Mouse (Mus musculus): ENCODE measurements at regions not wholly inside any gene's neighbourhood (a gene's known extent, or its start where the extent isn't known, plus 50 kb on each side); places are given as distances from the start of the nearest gene placed in this dataset.

- no peak for ATAC-seq (ENCODE audit: low FRiP score)
- H3K9ac ChIP-seq: no peak overlapping the region
- no peak overlapping the region for H3K4me2 ChIP-seq
- no peaks in the 10 kb centered on the region for H3K4me1 ChIP-seq (replicated peaks)
- no peaks in the 10 kb centered on the region for H3K36me3 ChIP-seq
- WGBS: 85% methylated on average over 4 of the region's 4 CpGs
- no peak overlapping the region for H3K27ac ChIP-seq
- no peaks in the 10 kb centered on the region for H3K27me3 ChIP-seq
- no peaks in the 10 kb centered on the region for H3K9me3 ChIP-seq
- H3K4me3 ChIP-seq: no peak overlapping the region
These were observed 50.6 kb upstream of the Prr23a1 start for GRCm38 (mm10) chr9:98791709-98792108.

GRCm38 (mm10) chr9:98773651-98774185 is 68.6 kb upstream of the Prr23a1 start:
- Histone ChIP-seq H3K4me2 (no peak overlapping the region), H3K9ac (no peak overlapping the region), H3K36me3 (no peaks in the 10 kb centered on the region), H3K27me3 (no peaks in the 10 kb centered on the region), H3K4me1 (replicated peaks) (no peaks in the 10 kb centered on the region), H3K4me3 (no peak overlapping the region), H3K27ac (no peak overlapping the region), H3K9me3 (no peaks in the 10 kb centered on the region)
- no peak for ATAC-seq (ENCODE audit: low FRiP score)
- WGBS: 75% methylated on average over 5 of the region's 5 CpGs

GRCm38 (mm10) chr9:98773212-98773611 is 69.1 kb upstream of the Prr23a1 start:
- no peak overlapping the region for H3K9ac ChIP-seq
- H3K27me3 ChIP-seq: no peaks in the 10 kb centered on the region
- H3K9me3 ChIP-seq: no peaks in the 10 kb centered on the region
- ATAC-seq (ENCODE audit: low FRiP score): no peak
- no peaks in the 10 kb centered on the region for H3K36me3 ChIP-seq
- H3K27ac ChIP-seq: no peak overlapping the region
- H3K4me2 ChIP-seq: no peak overlapping the region
- no peaks in the 10 kb centered on the region for H3K4me1 ChIP-seq (replicated peaks)
- WGBS: 87% methylated on average over 11 of the region's 11 CpGs
- no peak overlapping the region for H3K4me3 ChIP-seq

- Histone ChIP-seq H3K36me3 (no peaks in the 10 kb centered on the region), H3K4me2 (no peak overlapping the region), H3K9me3 (no peaks in the 10 kb centered on the region), H3K4me3 (no peak overlapping the region), H3K4me1 (replicated peaks) (no peaks in the 10 kb centered on the region), H3K9ac (no peak overlapping the region), H3K27ac (no peak overlapping the region), H3K27me3 (no peaks in the 10 kb centered on the region)
- WGBS: 83% methylated on average over 4 of the region's 4 CpGs
- ATAC-seq (ENCODE audit: low FRiP score): no peak
These were observed 87.5 kb upstream of the Prr23a1 start for GRCm38 (mm10) chr9:98754764-98755163.

GRCm38 (mm10) chr9:98753356-98753953 is 88.8 kb upstream of the Prr23a1 start:
- Histone ChIP-seq H3K4me1 (replicated peaks) (no peaks in the 10 kb centered on the region), H3K27ac (no peak overlapping the region), H3K9me3 (no peaks in the 10 kb centered on the region), H3K9ac (no peak overlapping the region), H3K4me3 (no peak overlapping the region), H3K4me2 (no peak overlapping the region), H3K36me3 (no peaks in the 10 kb centered on the region), H3K27me3 (no peaks in the 10 kb centered on the region)
- no peak for ATAC-seq (ENCODE audit: low FRiP score)
- 78% methylated on average over 6 of the region's 6 CpGs for WGBS

- Histone ChIP-seq H3K4me1 (replicated peaks) (no peaks in the 10 kb centered on the region), H3K4me2 (no peak overlapping the region), H3K4me3 (no peak overlapping the region), H3K9me3 (no peaks in the 10 kb centered on the region), H3K36me3 (no peaks in the 10 kb centered on the region), H3K27ac (no peak overlapping the region), H3K9ac (no peak overlapping the region), H3K27me3 (no peaks in the 10 kb centered on the region)
- ATAC-seq (ENCODE audit: low FRiP score): no peak
These were observed 98.5 kb upstream of the Prr23a1 start for GRCm38 (mm10) chr9:98743785-98744184.

GRCm38 (mm10) chr9:98727276-98727860 is 114.9 kb upstream of the Prr23a1 start:
- H3K4me3 ChIP-seq: no peak overlapping the region
- no peak overlapping the region for H3K27ac ChIP-seq
- no peaks in the 10 kb centered on the region for H3K27me3 ChIP-seq
- H3K9me3 ChIP-seq: no peaks in the 10 kb centered on the region
- no peak for ATAC-seq (ENCODE audit: low FRiP score)
- peaks cover 5% of the 10 kb centered on the region; the same call in 1 of the 2 replicates for H3K4me1 ChIP-seq (replicated peaks)
- 67% methylated on average over 5 of the region's 5 CpGs for WGBS
- H3K36me3 ChIP-seq: no peaks in the 10 kb centered on the region
- no peak overlapping the region for H3K4me2 ChIP-seq
- H3K9ac ChIP-seq: no peak overlapping the region

- no peak for ATAC-seq (ENCODE audit: low FRiP score)
- 56% methylated on average over 5 of the region's 5 CpGs for WGBS
These were observed 115.7 kb upstream of the Prr23a1 start for GRCm38 (mm10) chr9:98726638-98727037.

GRCm38 (mm10) chr9:98722885-98723284 is 119.4 kb upstream of the Prr23a1 start:
- H3K9ac ChIP-seq: no peak overlapping the region
- H3K27me3 ChIP-seq: no peaks in the 10 kb centered on the region
- 75% methylated on average over 3 of the region's 3 CpGs for WGBS
- ATAC-seq (ENCODE audit: low FRiP score): no peak
- H3K4me3 ChIP-seq: no peak overlapping the region
- no peak overlapping the region for H3K4me2 ChIP-seq
- H3K36me3 ChIP-seq: no peaks in the 10 kb centered on the region
- no peak overlapping the region for H3K27ac ChIP-seq
- no peaks in the 10 kb centered on the region for H3K9me3 ChIP-seq
- peaks cover 5% of the 10 kb centered on the region; the same call in 1 of the 2 replicates for H3K4me1 ChIP-seq (replicated peaks)

More at GRCm38 (mm10) chr9:98726638-98727037, 115.7 kb upstream of the Prr23a1 start:
- H3K27ac ChIP-seq: no peak overlapping the region
- no peaks in the 10 kb centered on the region for H3K27me3 ChIP-seq
- H3K9me3 ChIP-seq: no peaks in the 10 kb centered on the region
- H3K36me3 ChIP-seq: no peaks in the 10 kb centered on the region
- H3K4me3 ChIP-seq: no peak overlapping the region
- H3K4me1 ChIP-seq (replicated peaks): peaks cover 5% of the 10 kb centered on the region; the same call in 1 of the 2 replicates
- H3K9ac ChIP-seq: no peak overlapping the region
- no peak overlapping the region for H3K4me2 ChIP-seq

GRCm38 (mm10) chr9:98721381-98721780 is 119.9 kb upstream of the Mrps22 start:
- Histone ChIP-seq H3K27ac (no peak overlapping the region), H3K9me3 (no peaks in the 10 kb centered on the region), H3K4me1 (replicated peaks) (no peaks in the 10 kb centered on the region), H3K4me2 (no peak overlapping the region), H3K9ac (no peak overlapping the region), H3K4me3 (no peak overlapping the region), H3K36me3 (no peaks in the 10 kb centered on the region), H3K27me3 (no peaks in the 10 kb centered on the region)
- 89% methylated on average over 5 of the region's 5 CpGs for WGBS
- ATAC-seq (ENCODE audit: low FRiP score): no peak

GRCm38 (mm10) chr9:98717701-98718270 is 116.3 kb upstream of the Mrps22 start:
- H3K4me1 ChIP-seq (replicated peaks): no peaks in the 10 kb centered on the region
- H3K4me3 ChIP-seq: no peak overlapping the region
- no peaks in the 10 kb centered on the region for H3K9me3 ChIP-seq
- no peaks in the 10 kb centered on the region for H3K27me3 ChIP-seq
- H3K27ac ChIP-seq: no peak overlapping the region
- ATAC-seq (ENCODE audit: low FRiP score): no peak
- H3K9ac ChIP-seq: no peak overlapping the region
- no peaks in the 10 kb centered on the region for H3K36me3 ChIP-seq
- H3K4me2 ChIP-seq: no peak overlapping the region
- WGBS: 84% methylated on average over 11 of the region's 11 CpGs

GRCm38 (mm10) chr9:98714661-98715060 is 113.2 kb upstream of the Mrps22 start:
- Histone ChIP-seq H3K4me1 (replicated peaks) (no peaks in the 10 kb centered on the region), H3K4me2 (no peak overlapping the region), H3K9ac (no peak overlapping the region), H3K4me3 (no peak overlapping the region), H3K36me3 (no peaks in the 10 kb centered on the region), H3K27me3 (no peaks in the 10 kb centered on the region), H3K9me3 (no peaks in the 10 kb centered on the region), H3K27ac (no peak overlapping the region)
- ATAC-seq (ENCODE audit: low FRiP score): no peak
- 87% methylated on average over 9 of the region's 9 CpGs for WGBS

- 92% methylated on average over 7 of the region's 7 CpGs for WGBS
- no peaks in the 10 kb centered on the region for H3K4me1 ChIP-seq (replicated peaks)
- H3K9me3 ChIP-seq: no peaks in the 10 kb centered on the region
- H3K4me2 ChIP-seq: no peak overlapping the region
- H3K4me3 ChIP-seq: no peak overlapping the region
- no peak for ATAC-seq (ENCODE audit: low FRiP score)
- H3K27me3 ChIP-seq: no peaks in the 10 kb centered on the region
- H3K9ac ChIP-seq: no peak overlapping the region
- no peak overlapping the region for H3K27ac ChIP-seq
- H3K36me3 ChIP-seq: no peaks in the 10 kb centered on the region
These were observed 111.4 kb upstream of the Mrps22 start for GRCm38 (mm10) chr9:98712826-98713225.

Measured in hindbrain, embryonic 13.5 days (tissue).